Mouse (Mus musculus) adrenal gland, postnatal 10 days (tissue): Measurements from ENCODE around the gene Evx1. TPM values are rescaled to one million over a fixed set of nuclear protein-coding genes. Genes with fewer than 3 reads are reported as not detected.

Experiments used
- DNase-seq: peaks from one replicate; pipeline ENCODE4 v3.0.0; 2021; ENCODE audit warnings: mixed read lengths
- total RNA-seq, 2 experiments: library from RNA; stranded (reverse); gene quantifications; 2 replicates each; pipeline ENCODE4 v1.2.3; 2021

Gene Evx1
- total RNA-seq, 2 experiments from 2014 or later = not detected

GRCm38 (mm10) chr6:52291021-52291860 lies 22.1 kb upstream of the Evx1 start:
- DNase-seq = peak; percentile 34

GRCm38 (mm10) chr6:52292328-52292727 lies 21.0 kb upstream of the Evx1 start:
- no peak for DNase-seq

- DNase-seq = no peak
Observed at GRCm38 (mm10) chr6:52294616-52295015, 18.7 kb upstream of the Evx1 start.

- no peak for DNase-seq
Observed at GRCm38 (mm10) chr6:52298511-52298910, 14.8 kb upstream of the Evx1 start.

- no peak for DNase-seq
Observed at GRCm38 (mm10) chr6:52300806-52301205, 12.5 kb upstream of the Evx1 start.

GRCm38 (mm10) chr6:52303426-52303825 lies 9.9 kb upstream of the Evx1 start:
- no peak for DNase-seq

GRCm38 (mm10) chr6:52305877-52306389 lies 7.4 kb upstream of the Evx1 start:
- DNase-seq = peak; percentile 76

- DNase-seq = no peak
Observed at GRCm38 (mm10) chr6:52309766-52310165, 3.5 kb upstream of the Evx1 start.

- no peak for DNase-seq
Observed at GRCm38 (mm10) chr6:52310366-52310765, 2.9 kb upstream of the Evx1 start.

- no peak for DNase-seq
Observed at GRCm38 (mm10) chr6:52311661-52312557, 1.4 kb upstream of the Evx1 start.

GRCm38 (mm10) chr6:52312558-52312915 lies 761 bp upstream of the Evx1 start:
- no peak for DNase-seq

- no peak for DNase-seq
Observed at GRCm38 (mm10) chr6:52314304-52315100, 1.2 kb downstream of the Evx1 start.

- no peak for DNase-seq
Observed at GRCm38 (mm10) chr6:52315441-52316412, 2.4 kb downstream of the Evx1 start.

GRCm38 (mm10) chr6:52316413-52317184 lies 3.3 kb downstream of the Evx1 start:
- DNase-seq = no peak

- DNase-seq = no peak
Observed at GRCm38 (mm10) chr6:52317461-52318180, 4.3 kb downstream of the Evx1 start.

- no peak for DNase-seq
Observed at GRCm38 (mm10) chr6:52318271-52318670, 5.0 kb downstream of the Evx1 start.

GRCm38 (mm10) chr6:52319956-52320690 lies 6.8 kb downstream of the Evx1 start:
- no peak for DNase-seq

GRCm38 (mm10) chr6:52320966-52321825 lies 7.9 kb downstream of the Evx1 start:
- DNase-seq = no peak
